Mouse (Mus musculus) megakaryocyte-erythroid progenitor cell, adult 5-6 weeks (primary cell): Measurements from ENCODE around the gene Map1b. TPM values are rescaled to one million over a fixed set of nuclear protein-coding genes. Genes with fewer than 3 reads are reported as not detected.
A peak's percentile ranks its signal among the peaks of the same experiment; 100 is the strongest.

Experiments
- ATAC-seq: replicated peaks from 2 replicates; pipeline ENCODE4 v1.8.0; 2016; ENCODE audit warnings: mild to moderate bottlenecking, inconsistent platforms; ENCODE audit not compliant: severe bottlenecking, poor library complexity, low FRiP score, low TSS enrichment
- total RNA-seq, 2 experiments: library from RNA; stranded (forward) in 1 of 2; stranded (reverse) in 1 of 2; fragments of 200-1000, 215-1000 nt in 1 of 2; fragments of >200 nt in 1 of 2; fragmentation: Nextera tagmentation in 1 of 2; gene quantifications; 2 replicates each; pipeline ENCODE4 v1.2.3; 2014 to 2017

The Map1b gene
- total RNA-seq (2014; fragmentation: Nextera tagmentation) (0.12 TPM in 1 of 2 replicates, not detected in the other), total RNA-seq (2017) (not detected in 2 replicates)

DNA sequence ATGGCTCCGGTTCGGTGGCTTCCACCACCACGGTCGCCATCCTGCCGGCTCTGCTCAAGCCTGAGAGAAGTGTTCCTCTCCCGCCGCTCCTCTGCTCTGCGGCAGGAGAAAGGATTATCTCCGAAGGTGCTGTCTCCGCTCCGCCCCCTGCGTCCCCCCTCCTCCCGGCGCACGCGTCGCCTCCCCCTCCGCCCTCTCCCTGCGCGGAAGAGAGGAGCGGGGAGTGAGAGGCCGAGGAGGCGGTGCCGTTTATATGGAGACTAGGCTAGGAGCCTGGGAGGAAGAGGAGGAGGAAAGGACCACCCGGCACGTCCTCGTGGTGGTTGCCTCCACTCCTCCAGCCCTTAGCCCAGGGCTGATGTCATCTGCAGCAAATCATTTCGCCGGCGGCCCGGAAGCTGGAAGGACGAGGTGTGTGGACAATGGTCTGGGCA lies at the start of gene Map1b:
Gene Map1b (minus strand): TSS at position 93 of the 434 bp plus-strand sequence.
- peak; percentile 14; the same call in 1 of the 2 replicates for ATAC-seq

DNA sequence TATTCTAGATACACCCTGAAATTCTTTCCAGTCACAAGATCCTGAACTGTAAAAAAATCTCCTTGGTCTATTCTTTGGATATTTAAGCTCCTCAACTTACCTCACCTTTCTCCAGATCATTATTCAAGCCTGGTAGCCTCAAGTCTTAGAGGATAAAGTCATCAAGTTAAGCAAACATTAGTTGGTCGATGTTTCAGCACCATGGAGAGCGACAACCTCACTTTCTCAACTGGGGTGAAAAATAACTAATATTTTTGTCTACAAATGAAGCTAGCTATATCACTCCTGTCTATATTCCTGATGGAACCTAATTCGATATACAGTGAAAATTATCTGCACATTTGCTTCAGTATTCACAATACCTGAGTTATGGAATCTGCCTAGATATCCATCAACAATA lies 48.0 kb upstream of the Map1b start:
- ATAC-seq, result no peak

DNA sequence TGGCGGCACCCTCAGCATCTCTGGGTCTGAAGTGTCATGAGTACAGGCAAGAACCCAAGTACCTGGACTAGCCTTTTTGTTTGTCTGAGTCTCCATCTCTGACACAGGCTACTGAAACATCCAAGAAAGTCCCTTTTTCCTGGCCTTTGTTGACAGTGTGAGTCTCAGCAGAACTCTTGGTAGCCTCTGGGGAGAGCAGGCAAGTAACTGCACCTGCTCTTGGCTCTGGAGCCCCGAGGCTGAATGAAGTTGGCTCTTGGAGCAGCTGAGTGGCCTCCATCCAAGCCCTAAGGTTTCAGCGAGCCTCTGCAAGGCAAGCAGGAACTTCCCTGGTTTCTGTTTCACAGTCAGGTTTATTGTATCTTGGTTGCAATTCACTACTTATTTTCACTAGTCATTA lies 46.7 kb upstream of the Map1b start:
- ATAC-seq, result no peak

DNA sequence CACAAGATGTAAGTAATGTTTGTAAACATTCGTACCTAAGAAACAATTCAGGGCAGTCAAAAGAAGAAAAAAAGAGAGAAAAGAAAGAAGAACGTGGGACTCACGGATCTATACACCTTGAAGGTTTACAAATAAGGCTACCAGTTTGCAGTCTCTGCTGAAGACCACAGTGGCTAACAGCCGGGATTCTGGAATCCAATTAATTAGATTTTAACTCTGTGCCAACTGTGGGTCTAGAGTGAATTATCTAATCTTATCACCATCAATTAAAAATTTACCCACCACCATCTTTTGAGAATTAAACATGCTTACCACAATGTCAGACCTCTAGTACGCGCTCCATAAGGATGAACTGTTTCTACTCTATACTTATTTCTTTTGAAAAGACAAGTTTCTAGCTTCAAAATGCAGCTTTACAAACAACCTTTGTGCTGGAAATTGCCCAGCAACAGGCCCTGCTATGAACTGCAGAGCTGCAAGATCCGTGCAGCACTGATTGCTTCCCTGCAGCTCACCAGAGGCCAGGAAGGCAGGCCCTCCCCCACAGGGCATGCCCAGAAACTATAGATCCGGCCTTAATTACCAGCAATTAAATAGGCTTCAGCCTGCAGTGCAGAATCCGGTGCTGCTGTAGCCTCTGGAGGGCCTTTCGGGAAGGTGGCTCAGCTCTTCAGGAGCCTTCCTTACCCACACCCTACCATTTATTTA lies 45.7 kb upstream of the Map1b start:
- ATAC-seq, result no peak

DNA sequence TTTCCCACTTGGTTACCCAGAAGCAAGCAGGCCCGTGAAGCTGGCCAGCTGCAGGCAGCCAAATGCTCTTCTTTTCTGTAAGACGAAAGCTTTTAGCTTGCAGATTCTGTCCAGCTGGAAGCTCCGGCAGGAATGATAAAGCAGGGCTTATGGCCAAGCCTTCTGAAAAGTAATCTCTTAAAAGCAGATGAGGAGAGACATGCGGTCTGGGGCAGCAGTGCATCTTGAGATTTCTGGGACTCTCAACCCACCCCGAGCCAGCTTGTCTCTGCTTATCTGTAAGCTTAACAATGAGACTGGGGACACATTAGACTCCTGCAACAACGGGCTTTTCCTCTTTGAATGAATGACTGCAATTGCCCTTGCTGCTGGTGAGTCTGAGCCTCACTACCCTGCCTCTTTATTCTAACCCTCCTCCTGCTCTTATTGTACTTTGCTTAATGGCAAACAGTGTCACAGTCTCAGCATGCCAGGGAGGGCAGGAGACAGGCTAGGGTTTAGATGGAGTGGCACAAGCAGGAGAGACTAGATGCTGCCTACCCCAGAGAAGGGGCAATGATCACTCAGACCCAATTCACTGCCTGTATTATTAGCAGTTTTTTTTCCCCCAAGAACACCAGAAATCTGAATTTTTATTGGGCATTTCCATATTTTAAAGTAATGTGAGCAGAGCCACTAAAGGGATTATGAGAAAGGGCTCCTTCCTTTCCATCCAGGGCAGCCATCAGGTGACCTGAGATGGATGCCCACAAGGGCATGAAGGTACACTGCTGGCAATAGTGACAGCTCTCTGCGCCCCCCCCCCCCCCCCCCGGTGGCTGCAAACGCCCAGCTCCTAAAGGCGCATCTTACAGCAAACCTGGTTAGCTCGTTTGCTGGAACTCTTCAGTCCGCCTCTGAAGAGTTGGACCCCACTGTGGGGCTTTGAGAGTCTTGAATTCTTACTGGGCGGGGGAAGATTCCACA lies 44.6 kb upstream of the Map1b start:
- ATAC-seq, result no peak

DNA sequence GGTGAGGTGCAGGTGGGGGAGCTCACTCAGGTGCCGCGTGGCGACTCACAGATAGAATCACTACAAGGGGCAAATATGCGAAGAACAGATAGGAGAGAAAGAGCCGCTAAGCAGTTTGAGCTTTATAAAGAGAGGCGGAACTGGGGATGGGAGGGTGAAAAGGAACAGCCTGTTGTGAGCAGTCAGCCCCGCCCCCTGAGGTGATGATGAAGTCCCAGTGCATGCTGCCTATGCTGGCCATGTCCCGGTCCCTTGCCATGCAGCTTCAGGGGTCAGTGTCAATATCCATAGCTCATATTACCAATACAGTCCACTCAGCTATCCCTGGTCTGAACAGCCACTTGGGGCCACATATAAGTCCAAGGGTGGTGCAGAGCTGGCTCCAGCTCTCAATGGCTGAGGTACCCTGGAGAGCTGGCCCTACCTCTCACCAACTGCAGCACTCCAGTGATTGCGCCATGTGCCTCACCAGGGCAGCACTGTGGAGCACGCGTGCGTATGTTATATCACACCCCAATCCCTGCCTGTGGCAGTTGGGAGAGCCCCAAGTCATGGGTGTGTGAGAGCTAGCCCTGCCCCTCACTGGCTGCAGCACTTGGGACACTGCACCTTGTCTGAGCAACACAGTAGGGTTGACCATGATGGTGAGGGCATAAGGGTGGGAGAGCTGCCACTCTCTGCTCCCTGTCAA lies 42.0 kb upstream of the Map1b start:
- no peak for ATAC-seq

DNA sequence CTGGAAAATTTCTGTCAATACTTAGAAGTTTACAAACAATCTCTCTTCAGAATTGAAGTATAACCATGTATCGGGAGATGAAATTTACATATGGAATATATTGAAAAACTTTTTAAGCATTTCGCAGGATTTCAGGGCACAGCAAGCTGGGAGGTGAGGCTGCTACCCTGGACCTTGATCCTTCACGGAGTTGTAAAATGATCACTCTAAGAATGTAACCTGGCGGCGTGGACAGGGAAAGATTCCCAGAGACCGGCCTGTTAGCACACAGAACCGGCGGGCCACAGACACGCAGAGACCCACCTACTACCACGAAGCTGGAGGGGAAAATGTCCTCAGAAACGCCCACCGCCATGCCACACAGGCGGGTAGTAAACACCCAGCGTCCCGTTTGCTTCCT lies 41.5 kb upstream of the Map1b start:
- no peak for ATAC-seq

DNA sequence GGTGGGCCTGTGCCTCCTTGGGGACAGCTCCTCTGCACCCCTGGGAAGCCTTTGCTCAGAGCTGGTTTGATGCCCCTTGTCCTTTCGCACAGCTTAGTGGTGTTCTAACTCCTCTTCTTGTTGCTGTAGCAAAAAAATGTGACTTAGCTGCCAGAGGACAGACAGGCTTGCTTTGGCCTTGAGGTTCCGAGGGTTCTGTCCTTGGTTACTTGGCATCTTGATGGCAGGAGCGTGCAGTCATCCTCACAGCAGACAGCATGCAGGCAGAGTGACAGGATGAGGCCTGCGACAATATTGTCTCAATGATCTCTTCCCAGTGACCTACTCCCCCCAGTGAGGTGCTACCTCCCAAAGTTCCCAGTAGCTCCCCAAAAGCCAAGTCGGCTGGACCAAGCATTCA lies 41.0 kb upstream of the Map1b start:
- ATAC-seq, result no peak

DNA sequence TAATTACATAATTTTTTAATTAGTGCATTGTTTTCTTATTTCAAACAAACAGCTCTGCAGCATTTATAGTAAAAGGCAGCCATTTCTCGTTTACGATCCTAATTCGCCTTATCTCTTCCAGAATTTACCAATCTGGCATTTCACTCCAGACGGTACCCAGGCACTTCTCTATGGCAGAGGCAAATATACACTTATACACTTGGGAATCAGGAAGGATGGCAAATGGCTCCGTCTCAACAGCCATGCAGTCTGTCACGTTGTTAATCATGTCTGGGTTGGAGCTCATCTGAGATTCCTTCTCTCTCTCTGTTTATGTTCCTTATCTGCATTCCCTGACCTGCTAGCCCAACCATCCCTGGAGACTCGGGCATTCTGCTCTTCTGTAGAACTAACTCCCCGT lies 38.6 kb upstream of the Map1b start:
- no peak for ATAC-seq

DNA sequence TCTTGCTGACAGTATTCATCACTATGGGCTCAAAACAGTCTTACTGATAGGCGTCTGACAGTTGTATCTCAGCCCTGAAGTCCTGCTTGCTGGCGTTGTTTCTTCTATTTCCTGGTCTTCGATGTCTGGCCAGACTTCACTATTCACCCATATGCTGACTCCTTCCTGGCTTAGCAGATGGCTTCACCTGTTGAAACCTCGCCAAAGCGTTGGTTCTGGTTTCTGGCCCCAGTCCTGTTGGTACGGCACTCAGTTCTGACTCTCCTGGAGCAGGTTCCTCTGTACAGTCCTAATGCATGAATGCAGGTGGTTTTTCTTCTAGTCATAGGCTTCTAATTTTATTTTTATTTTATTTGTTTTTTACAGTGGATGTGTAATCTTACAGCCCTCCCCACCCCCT lies 38.1 kb upstream of the Map1b start:
- no peak for ATAC-seq

DNA sequence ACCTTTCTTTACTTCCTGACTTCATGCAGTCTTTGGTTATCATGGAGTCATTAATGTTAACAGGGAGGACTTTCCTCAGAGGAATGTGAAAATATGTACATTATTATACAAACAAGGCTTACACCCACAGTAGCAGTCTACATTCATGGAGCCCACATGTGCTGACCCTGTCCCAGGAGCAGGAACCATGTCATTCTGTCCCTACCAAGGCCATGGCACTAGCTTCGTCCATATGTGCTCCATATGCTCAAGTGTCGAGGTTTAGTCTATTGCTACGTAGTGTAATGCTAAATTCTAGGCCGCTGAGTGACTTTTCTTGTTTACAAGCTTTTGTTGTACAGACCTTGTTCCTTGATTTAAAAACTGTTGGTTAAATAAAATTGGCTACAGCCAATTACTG lies 36.0 kb upstream of the Map1b start:
- ATAC-seq, result no peak

DNA sequence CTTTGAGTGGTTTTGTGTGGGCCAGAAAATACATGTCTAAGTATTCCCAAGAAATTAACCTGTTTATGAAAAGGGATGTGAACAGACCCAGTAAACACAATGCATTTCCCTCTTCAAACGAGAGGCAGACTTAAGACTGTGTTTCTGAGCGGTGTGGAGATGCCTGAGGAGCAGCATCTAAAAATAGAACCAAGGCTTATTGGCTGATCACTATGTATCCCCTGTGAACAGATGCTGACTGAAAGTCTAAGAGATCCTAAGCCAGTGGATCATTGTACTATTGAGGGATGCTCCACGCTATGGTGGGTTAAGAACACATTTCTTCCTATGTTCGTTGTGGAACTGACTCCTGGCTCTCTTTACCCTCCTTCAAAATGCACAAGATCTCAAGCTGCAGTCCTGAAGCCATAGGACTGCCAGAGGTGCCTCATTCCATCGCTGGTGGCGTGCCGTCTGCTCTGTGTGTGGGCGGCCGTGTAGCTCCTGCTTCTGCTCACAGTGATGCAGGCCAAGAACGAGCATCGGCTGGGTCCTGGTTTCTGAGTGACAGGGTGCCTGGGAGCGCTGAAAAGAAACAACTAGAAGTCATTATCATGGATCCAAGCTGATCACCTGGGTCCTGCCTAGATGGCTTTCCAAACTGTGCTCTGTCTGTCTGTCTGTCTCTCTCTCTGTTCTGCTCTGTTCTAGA lies 34.5 kb upstream of the Map1b start:
- no peak for ATAC-seq

DNA sequence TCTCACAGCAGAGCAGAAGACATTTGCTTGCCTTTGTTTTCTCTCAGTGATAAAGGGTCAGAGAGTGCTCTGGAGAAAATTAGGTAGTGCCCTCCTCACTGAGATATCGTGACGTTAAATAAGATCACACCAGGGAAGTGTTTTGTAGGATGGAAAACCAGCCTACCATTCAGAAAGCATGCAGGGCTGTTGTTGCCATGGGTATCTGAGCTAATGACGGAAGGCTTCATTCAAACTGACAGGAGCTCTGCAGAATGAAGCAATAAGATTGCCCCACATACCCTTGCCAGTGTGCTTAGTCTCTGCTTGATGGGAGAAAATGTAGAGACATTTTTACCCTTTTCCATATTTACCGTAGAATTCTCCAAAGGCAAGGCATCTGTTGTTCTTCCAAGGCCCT lies 33.7 kb upstream of the Map1b start:
- no peak for ATAC-seq

DNA sequence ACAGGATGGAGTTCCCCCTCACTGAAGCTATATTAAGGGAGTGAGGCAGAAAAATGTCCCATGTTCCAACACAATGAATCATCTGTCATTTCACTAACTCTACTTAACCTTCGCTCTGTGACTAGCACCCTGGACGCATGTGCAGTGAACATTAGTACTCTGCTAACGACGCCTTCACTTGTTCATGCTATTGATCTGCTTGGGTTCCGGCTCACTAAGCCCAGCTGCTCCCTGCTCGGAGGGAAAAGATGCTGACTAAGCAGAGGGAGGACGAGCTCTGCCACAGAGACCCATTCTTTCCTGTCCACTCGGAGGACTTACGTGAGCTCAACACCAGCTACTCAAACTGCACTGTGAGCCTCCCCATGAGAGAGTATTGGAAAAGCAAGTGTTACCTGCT lies 33.2 kb upstream of the Map1b start:
- no peak for ATAC-seq

DNA sequence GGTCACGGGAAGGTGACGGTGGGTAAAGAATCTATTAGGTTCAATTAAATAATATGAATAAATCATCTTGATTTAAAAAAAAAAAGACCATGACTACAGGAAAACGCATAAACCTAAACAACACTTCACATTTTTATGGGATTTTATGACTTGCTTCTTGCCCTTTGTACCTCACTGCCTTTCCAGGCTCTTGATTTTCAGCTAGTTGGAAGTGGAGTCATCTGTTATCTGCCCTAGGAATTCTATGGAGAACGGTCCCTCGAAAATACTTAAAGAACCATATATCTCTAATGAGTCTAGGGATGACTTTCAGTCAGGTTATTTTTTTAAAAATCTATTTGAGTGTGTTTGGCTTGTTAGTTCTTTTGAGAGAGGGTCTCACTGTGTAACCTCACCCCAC lies 30.5 kb upstream of the Map1b start:
- ATAC-seq, result no peak

DNA sequence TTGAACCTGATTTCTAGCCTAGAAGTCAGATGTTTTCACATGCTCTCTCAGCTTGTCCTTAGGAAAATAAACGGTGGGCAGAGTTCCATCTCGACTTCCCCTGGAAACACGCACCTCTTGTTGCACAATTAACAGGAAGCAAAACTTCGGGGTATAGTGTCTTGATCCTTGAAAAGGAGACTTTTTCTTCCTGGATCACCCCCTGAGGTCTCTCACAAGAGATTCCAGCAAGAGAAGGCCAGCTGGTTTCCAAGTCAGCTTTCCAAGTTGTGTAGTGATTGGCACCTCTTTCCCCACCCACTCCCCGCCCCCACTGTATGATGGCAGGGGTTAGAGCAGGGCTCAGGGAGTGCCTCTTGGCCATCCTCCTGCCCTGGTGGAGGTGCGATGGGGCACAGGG lies 28.9 kb upstream of the Map1b start:
- ATAC-seq, result no peak

DNA sequence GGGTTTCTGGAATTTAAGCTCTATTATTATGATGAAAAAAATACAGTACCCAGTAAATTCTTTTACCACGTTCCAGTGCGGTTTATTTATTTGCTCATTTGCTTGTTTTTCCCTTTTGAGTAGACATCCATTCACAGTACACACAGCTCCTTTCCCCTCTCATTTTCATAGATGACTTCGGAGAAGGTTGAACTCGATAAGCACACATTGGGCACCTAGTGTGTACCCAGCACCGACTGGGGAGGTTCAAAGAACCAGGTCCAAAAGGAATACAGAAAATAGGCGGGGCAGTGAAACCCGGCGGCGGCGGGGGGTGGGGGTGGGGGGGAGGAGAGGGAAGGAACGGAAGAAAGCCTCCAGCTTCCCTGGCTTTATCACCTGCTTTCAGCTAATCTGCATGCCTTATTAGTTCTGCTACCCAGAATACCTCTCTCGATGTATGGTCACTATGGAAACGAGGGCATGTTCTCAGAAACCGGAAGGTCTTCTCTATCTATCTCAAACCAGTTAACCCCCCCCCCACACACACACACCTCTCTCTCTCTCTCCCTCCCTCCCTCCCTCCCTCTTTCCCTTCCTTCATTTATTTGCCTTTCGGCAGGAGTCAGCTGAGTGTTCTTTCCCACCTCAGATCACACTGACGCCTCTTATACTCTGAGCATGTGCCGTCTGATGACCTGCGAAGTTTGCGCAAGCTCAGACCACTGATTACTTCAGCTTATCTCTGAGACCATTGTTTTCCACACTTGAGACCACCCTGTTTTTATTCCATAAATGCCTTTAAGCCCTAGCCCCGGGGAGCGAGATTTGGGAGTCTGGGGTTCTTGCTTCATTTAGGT lies 25.3 kb upstream of the Map1b start:
- no peak for ATAC-seq

DNA sequence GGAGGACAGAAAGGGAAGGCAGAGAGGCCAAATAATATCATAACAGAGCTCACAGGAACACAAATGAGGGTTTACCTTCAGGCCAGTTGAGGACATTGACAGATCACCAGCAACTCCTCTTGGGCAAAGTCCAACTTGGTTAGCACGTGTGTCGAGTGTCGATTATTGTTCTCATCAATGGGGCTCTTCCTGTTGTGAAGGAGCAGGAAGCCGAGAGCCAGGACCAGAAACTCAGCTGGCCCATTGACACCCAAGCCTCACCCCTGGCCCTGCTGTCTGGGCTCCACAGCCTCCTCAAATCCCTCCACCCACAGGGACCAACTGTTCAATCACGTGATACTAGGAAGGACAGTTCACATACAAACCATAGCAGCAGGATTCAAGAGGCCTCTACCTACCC lies 22.9 kb upstream of the Map1b start:
- ATAC-seq, result no peak

DNA sequence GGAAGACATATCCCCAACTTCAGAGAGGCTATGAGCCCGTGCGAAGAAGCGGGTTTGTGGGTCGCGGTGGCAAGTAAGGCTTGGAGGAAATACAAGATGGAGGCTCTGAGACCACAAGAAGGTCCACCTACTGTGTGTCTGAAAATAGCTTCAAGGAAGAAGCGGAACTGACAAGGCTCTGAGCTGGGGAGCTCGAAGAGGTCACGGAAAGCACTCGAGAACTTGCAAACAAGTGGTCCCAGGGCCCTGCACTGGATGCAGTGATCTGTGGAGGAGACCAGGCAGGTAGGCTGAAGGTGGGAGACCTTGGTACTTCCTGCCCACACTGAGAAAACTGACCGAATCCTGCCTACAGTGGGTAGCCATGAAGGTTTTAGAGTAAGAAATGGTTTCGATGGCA lies 22.5 kb upstream of the Map1b start:
- ATAC-seq, result no peak
